Mouse (Mus musculus): Measurements from ENCODE around the gene Abcb4. TPM values are rescaled to one million over a fixed set of nuclear protein-coding genes. Genes with fewer than 3 reads are reported as not detected.

Abcb4 gene
- polyA plus RNA-seq, 1 experiment from 2014 or later = 0.20 TPM

Other genes starting within 250 kb of the Abcb4 start
- gene Abcb1a, start 233.6 kb upstream of the Abcb4 start, polyA plus RNA-seq (2015; fragmentation: Nextera tagmentation; extraction: Ambion mirVana) = 0.24 and 1.4 TPM in 2 replicates
- gene Abcb1b, start 95.6 kb upstream of the Abcb4 start, polyA plus RNA-seq (2015; fragmentation: Nextera tagmentation; extraction: Ambion mirVana) = 1.4 and 1.7 TPM in 2 replicates
- gene Crot, start 103.6 kb downstream of the Abcb4 start, polyA plus RNA-seq (2015; fragmentation: Nextera tagmentation; extraction: Ambion mirVana) = 43.6 and 47.3 TPM in 2 replicates
- 17.3 and 18.4 TPM in 2 replicates for gene Tmem243, start 207.0 kb downstream of the Abcb4 start, polyA plus RNA-seq (2015; fragmentation: Nextera tagmentation; extraction: Ambion mirVana)

Measured in embryonic facial prominence, embryonic 13.5 days (tissue).